Mouse (Mus musculus) G1E (cell line): ENCODE measurements at regions not wholly inside any gene's neighbourhood (a gene's known extent, or its start where the extent isn't known, plus 50 kb on each side); places are given as distances from the start of the nearest gene placed in this dataset.

ENCODE experiments used
- CTCF ChIP-seq: IDR thresholded peaks from 2 replicates; pipeline ENCODE4 v1.5.1; 2012; ENCODE audit warnings: low read depth, low read length, inconsistent platforms, mixed read lengths
- GATA1 ChIP-seq: IDR thresholded peaks from 2 replicates; pipeline ENCODE4 v1.6.1; 2012; ENCODE audit warnings: borderline replicate concordance, low read length, inconsistent platforms, mixed read lengths

DNA sequence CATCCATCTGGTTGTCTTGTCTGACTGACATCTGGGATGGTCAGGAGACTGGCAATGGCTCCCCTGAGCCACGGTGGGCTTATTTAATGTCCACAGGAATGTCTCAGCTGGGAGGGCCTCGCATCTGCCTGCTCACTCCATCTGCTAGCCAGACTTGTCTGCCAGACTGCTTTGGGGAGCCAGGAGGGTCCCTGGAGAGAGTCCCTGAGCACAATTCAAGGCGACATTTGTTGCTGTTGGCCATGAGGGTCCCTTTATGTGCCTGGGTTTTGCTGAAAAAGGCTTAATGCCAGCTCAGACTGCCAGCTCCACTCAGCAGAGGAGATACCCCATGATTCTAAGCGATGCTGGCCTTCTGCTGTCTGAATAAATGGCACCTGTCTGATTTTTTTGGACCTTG is 161.8 kb upstream of the Nckap5 start:
- TF ChIP-seq GATA1, result no peak
- no peak for TF ChIP-seq CTCF
